Mouse (Mus musculus) megakaryocyte, embryonic 14.5 days (primary cell): Measurements from ENCODE around the gene Slc17a7.

Experiments used
- FLI1 ChIP-seq: IDR thresholded peaks from 2 replicates; pipeline ENCODE4 v1.6.1; 2012; ENCODE audit warnings: low read length, inconsistent platforms, mixed read lengths
- GATA1 ChIP-seq: IDR thresholded peaks from 3 replicates; pipeline ENCODE4 v1.6.1; 2012; ENCODE audit warnings: mixed read lengths, low read length, inconsistent platforms, borderline replicate concordance

- TF ChIP-seq FLI1 (no peak), GATA1 (no peak)
Observed at GRCm38 (mm10) chr7:45162996-45163615, 643 bp upstream of the Slc17a7 start.
